Mouse (Mus musculus) hindbrain, embryonic 13.5 days (tissue): ENCODE data around the gene P2rx7. TPM values are rescaled to one million over a fixed set of nuclear protein-coding genes. Genes with fewer than 3 reads are reported as not detected.

Experiments
- ATAC-seq: fragments of 200-750 bp; cut with Nextera tagmentation; 2 replicates; pipeline ENCODE4 v1.8.0; 2017; ENCODE audit warnings: moderate TSS enrichment; ENCODE audit not compliant: low FRiP score
- H3K27ac ChIP-seq: fragments of 300-500 bp; sonication (generic); 2 replicates; pipeline ENCODE4 v1.5.1; 2015; ENCODE audit warnings: inconsistent platforms, mild to moderate bottlenecking, moderate library complexity
- H3K27me3 ChIP-seq: fragments of 300-500 bp; sonication (generic); 2 replicates; pipeline ENCODE4 v1.6.1; 2015; ENCODE audit warnings: mild to moderate bottlenecking, inconsistent platforms
- H3K36me3 ChIP-seq: fragments of 300-500 bp; sonication (generic); 2 replicates; pipeline ENCODE4 v1.6.1; 2015; ENCODE audit warnings: mild to moderate bottlenecking, inconsistent platforms
- H3K4me1 ChIP-seq: fragments of 300-500 bp; sonication (generic); replicated peaks from 2 replicates; pipeline ENCODE4 v1.6.1; 2015; ENCODE audit warnings: inconsistent platforms
- H3K4me2 ChIP-seq: fragments of 300-500 bp; sonication (generic); 2 replicates; pipeline ENCODE4 v1.6.1; 2015; ENCODE audit warnings: inconsistent platforms, mild to moderate bottlenecking, moderate library complexity
- H3K4me3 ChIP-seq: fragments of 300-500 bp; sonication (generic); 2 replicates; pipeline ENCODE4 v1.5.1; 2015; ENCODE audit warnings: mild to moderate bottlenecking, inconsistent platforms
- H3K9ac ChIP-seq: fragments of 300-500 bp; sonication (generic); 2 replicates; pipeline ENCODE4 v1.6.1; 2015; ENCODE audit warnings: mild to moderate bottlenecking, inconsistent platforms
- H3K9me3 ChIP-seq: fragments of 300-500 bp; sonication (generic); 2 replicates; pipeline ENCODE4 v1.6.1; 2016; ENCODE audit warnings: inconsistent platforms
- WGBS: fragments of 180-500 bp; shearing (Covaris S2); methylation state at CpG from one replicate; pipeline ENCODE4 v1.1.7; 2015; 5-methylcytosine and 5-hydroxymethylcytosine counted together
- polyA plus RNA-seq: library from polyadenylated mRNA; unstranded; fragments of >200 nt; fragmentation: Nextera tagmentation; extraction: Ambion mirVana; gene quantifications from 2 replicates; pipeline ENCODE4 v1.2.1, GENCODE M21; 2015

Gene P2rx7
- 5.6 and 6.5 TPM in 2 replicates for polyA plus RNA-seq

GRCm38 (mm10) chr5:122643701-122644100 is at the start of gene P2rx7:
Gene P2rx7 (plus strand): TSS chr5:122643911.
- Histone ChIP-seq H3K9me3 (no peaks in the 10 kb centered on the region), H3K36me3 (no peaks in the 10 kb centered on the region), H3K4me3 (peak within 1 kb of the TSS; percentile 15), H3K4me1 (peaks cover 15% of the 10 kb centered on the region; the same call in 1 of the 2 replicates), H3K4me2 (peak within 1 kb of the TSS; percentile 23), H3K27ac (peak within 1 kb of the TSS; percentile 71), H3K9ac (peak within 1 kb of the TSS; percentile 49; the same call in 1 of the 2 replicates), H3K27me3 (no peaks in the 10 kb centered on the region)
- WGBS, result 60% methylated on average over 12 of the region's 12 CpGs
- ATAC-seq, result no peak

DNA sequence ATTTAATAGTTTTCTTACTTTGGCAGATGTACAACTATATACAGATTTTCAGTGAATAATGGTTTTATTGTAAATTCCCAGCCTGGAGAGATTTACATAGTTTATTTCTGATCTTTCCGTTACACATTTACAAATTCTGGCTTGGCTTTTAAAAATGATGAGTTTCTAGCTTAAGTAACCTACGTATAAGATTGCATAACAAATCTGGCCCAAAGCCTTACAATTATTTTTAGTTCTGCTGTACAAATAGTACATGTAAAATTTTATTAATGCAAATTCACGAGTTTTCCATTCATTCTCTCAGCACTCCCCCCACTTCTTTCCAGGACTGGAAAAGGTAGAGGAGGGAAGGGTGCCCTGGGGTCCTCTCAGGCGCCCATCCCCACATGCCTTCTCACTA is 48.2 kb upstream of the P2rx7 start:
- Histone ChIP-seq H3K36me3 (peaks cover 74% of the 10 kb centered on the region), H3K4me1 (no peaks in the 10 kb centered on the region), H3K4me2 (no peak overlapping the region), H3K4me3 (no peak overlapping the region), H3K9me3 (no peaks in the 10 kb centered on the region), H3K9ac (no peak overlapping the region), H3K27ac (no peak overlapping the region), H3K27me3 (no peaks in the 10 kb centered on the region)
- 94% methylated on average over 4 of the region's 4 CpGs for WGBS
- no peak for ATAC-seq

- H3K27me3 ChIP-seq, result no peaks in the 10 kb centered on the region
- no peak for ATAC-seq
- H3K9me3 ChIP-seq, result no peaks in the 10 kb centered on the region
- H3K4me3 ChIP-seq, result no peak overlapping the region
- no peak overlapping the region for H3K4me2 ChIP-seq
- WGBS, result 85% methylated on average over 11 of the region's 11 CpGs
- H3K4me1 ChIP-seq, result no peaks in the 10 kb centered on the region
- H3K9ac ChIP-seq, result no peak overlapping the region
- H3K27ac ChIP-seq, result no peak overlapping the region
- peaks cover 83% of the 10 kb centered on the region for H3K36me3 ChIP-seq
Measured at GRCm38 (mm10) chr5:122602233-122602632, 41.5 kb upstream of the P2rx7 start.

DNA sequence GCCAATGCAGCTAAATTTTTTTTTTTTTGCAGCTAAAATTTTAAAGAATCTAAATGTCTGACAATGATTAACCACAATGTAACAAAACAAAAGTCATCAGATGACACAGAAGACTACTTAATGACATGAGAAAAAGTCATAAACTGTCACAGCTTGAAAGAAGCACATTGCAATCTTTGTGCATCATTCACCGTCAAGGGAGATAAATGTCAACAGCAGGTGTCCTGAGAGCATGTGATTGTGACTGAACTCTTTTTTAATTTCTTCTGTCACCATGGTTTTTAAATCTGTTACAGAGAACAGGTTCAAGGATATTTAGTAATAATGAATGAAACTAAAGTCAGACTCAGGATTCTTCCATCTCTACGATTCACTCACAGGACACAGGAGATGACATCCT is 38.8 kb upstream of the P2rx7 start:
- H3K36me3 ChIP-seq, result peaks cover 77% of the 10 kb centered on the region
- no peaks in the 10 kb centered on the region for H3K27me3 ChIP-seq
- ATAC-seq, result no peak
- WGBS, result 66% methylated on average over 2 of the region's 2 CpGs
- no peak overlapping the region for H3K4me2 ChIP-seq
- no peak overlapping the region for H3K27ac ChIP-seq
- H3K9ac ChIP-seq, result no peak overlapping the region
- H3K9me3 ChIP-seq, result no peaks in the 10 kb centered on the region
- no peaks in the 10 kb centered on the region for H3K4me1 ChIP-seq
- H3K4me3 ChIP-seq, result no peak overlapping the region

GRCm38 (mm10) chr5:122611651-122612050 is 32.1 kb upstream of the P2rx7 start:
- no peak overlapping the region for H3K4me2 ChIP-seq
- WGBS, result 68% methylated on average over 5 of the region's 5 CpGs
- H3K9ac ChIP-seq, result no peak overlapping the region
- H3K4me3 ChIP-seq, result no peak overlapping the region
- H3K9me3 ChIP-seq, result no peaks in the 10 kb centered on the region
- no peaks in the 10 kb centered on the region for H3K27me3 ChIP-seq
- no peak for ATAC-seq
- H3K36me3 ChIP-seq, result peaks cover 26% of the 10 kb centered on the region
- H3K27ac ChIP-seq, result peak overlapping the region; percentile 30; the same call in 1 of the 2 replicates
- peaks cover 24% of the 10 kb centered on the region for H3K4me1 ChIP-seq

DNA sequence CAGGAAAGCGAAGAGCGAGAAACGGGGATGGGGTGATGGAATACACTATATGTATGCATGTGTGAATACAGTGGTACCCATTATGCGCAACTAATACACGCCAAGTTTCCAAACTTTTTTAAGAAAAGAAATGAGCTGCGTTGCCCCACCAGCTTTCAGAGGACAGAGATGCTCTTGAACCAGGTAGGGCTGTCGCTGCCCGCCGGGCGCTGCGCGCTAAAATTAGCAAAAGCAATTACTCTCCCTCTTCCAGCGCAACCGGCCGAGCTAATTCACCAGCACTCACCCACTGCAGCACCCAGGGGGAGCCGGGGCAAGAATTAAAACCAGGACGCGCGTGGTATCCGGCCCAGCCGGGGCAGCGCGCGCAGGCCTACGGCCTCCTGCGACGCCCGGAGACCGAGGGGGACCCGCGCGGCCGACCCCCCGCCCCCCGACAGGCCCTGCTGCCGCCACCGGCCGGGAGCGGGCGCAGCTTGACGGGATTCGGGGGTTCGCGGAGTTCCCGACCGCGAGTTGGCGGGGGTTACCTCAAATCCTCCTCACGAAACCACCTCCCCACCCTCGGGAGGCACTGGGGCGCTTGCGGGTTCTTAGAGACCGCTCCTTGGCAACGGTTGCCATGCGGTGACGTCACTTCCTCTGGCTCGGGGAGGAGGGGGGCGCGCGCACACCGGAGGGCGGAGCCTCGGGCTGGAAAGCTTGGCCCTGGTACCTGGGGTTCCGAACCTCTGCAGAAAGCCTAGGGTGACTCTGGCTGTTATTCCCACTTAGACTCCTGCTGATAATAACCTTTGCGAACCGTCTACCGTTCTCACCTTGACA is 29.6 kb upstream of the P2rx7 start, which contains the start of gene Ift81:
Gene Ift81 (minus strand): TSS at position 611 of the 825 bp plus-strand sequence.
- H3K27me3 ChIP-seq, result no peaks in the 10 kb centered on the region
- H3K4me1 ChIP-seq, result peaks cover 24% of the 10 kb centered on the region
- H3K4me3 ChIP-seq, result peak within 1 kb of the TSS; percentile 71
- WGBS, result 2% methylated on average over 67 of the region's 67 CpGs
- H3K36me3 ChIP-seq, result peaks cover 9% of the 10 kb centered on the region
- peak within 1 kb of the TSS; percentile 91 for H3K27ac ChIP-seq
- H3K9me3 ChIP-seq, result no peaks in the 10 kb centered on the region
- peak within 1 kb of the TSS; percentile 67 for H3K4me2 ChIP-seq
- H3K9ac ChIP-seq, result peak within 1 kb of the TSS; percentile 94
- peak; percentile 96 for ATAC-seq

DNA sequence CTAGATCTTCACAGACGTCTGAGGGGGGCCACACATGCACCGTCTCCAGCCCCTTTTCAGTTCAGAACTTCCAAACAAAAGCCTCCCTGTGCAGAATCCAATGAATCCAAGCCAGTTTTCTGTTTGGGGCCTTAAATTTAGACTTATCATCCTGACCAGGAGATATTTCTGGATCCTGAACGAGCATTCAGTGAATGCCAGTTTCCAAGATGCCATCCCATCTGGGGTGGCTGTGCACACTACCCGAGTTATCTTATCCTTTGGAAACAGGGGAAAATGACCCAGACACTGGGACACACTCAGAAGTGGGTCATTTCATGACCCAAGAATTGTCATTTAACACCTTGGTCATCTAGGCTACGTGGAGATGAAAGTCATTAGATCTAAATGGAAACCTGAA is 26.0 kb upstream of the P2rx7 start:
- no peak for ATAC-seq
- Histone ChIP-seq H3K4me2 (no peak overlapping the region), H3K9ac (no peak overlapping the region), H3K9me3 (no peaks in the 10 kb centered on the region), H3K27me3 (no peaks in the 10 kb centered on the region), H3K4me3 (no peak overlapping the region), H3K27ac (no peak overlapping the region), H3K36me3 (no peaks in the 10 kb centered on the region), H3K4me1 (peaks cover 21% of the 10 kb centered on the region)
- 82% methylated on average over 5 of the region's 5 CpGs for WGBS

- Histone ChIP-seq H3K9me3 (no peaks in the 10 kb centered on the region), H3K9ac (no peak overlapping the region), H3K4me3 (no peak overlapping the region), H3K4me1 (peaks cover 7% of the 10 kb centered on the region), H3K27ac (no peak overlapping the region), H3K36me3 (no peaks in the 10 kb centered on the region), H3K27me3 (no peaks in the 10 kb centered on the region), H3K4me2 (no peak overlapping the region)
- 87% methylated on average over 9 of the region's 9 CpGs for WGBS
- no peak for ATAC-seq
Measured at GRCm38 (mm10) chr5:122619686-122620296, 23.9 kb upstream of the P2rx7 start.

DNA sequence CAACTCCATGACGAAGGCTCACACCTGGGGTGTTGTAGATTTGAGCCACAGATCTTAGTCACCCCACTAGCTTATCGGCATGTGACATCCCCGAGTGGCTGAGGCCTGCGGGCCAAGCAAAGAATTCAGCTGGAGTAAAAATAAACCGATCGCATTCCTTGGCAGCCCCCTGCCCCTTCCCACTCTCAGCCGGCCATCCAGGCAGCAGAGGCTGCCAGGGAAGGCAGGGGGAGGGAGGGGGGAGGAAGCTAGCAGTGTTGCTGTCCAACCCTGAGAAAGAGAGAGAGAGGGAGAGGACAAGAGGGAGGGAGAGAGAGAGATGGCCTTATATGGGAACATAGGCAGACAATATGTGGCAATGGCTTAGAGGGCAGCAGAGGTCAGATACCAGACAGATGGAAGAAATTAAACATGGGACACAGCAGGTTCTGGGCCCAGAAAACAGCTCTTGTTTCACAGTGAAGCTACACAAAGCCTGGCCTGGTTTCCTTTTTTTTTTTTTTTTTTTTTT is 22.3 kb upstream of the P2rx7 start:
- H3K36me3 ChIP-seq, result no peaks in the 10 kb centered on the region
- no peak overlapping the region for H3K4me2 ChIP-seq
- no peak overlapping the region for H3K4me3 ChIP-seq
- 0 out of 2 replicates have a peak overlapping the region, but pooled peaks have one; percentile 9 for H3K9ac ChIP-seq
- H3K27ac ChIP-seq, result peak overlapping the region; percentile 49
- ATAC-seq, result no peak
- 27% methylated on average over 7 of the region's 7 CpGs for WGBS
- peaks cover 5% of the 10 kb centered on the region for H3K4me1 ChIP-seq
- no peaks in the 10 kb centered on the region for H3K9me3 ChIP-seq
- no peaks in the 10 kb centered on the region for H3K27me3 ChIP-seq

DNA sequence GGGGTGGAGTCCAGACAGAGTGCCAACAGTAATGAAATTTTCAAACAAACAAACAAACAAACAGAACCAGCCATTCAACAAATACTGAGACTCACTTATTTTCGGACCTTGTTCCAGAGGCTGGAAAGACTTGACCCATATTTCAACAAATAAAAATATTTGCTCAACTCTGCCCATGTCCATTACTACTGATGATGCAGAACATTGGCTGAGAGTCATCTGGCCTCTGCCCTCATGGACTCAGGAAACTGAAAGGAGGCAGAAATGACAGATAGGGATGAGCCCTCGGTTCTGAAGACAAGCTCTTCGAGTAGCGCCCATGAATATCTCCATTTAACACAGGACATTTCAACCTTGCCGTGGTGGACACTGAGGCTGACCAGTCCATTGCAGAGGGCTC is 21.2 kb upstream of the P2rx7 start:
- Histone ChIP-seq H3K27me3 (no peaks in the 10 kb centered on the region), H3K9ac (no peak overlapping the region)
- WGBS, result 90% methylated on average over 5 of the region's 5 CpGs

DNA sequence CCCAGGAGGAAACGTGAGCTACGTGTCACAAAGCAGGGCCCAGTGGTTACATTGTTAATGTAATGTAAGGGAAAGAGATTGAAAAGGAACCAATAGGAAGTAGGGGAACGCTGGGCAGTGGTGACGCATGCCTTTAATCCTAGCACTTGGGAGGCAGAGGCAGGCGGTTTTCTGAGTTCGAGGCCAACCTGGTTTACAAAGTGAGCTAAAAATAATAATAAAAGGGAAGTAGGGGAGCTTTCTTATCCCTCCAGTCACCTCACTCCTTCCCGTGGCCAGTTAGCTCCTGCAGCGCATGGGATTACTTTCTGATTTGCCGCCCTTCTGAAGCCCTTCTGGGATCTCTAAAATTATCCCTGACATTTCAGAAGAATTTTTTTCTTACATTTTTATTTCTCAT is 19.9 kb upstream of the P2rx7 start:
- Histone ChIP-seq H3K36me3 (no peaks in the 10 kb centered on the region), H3K27me3 (no peaks in the 10 kb centered on the region), H3K9me3 (no peaks in the 10 kb centered on the region), H3K4me3 (no peak overlapping the region), H3K4me2 (no peak overlapping the region), H3K4me1 (peaks cover 5% of the 10 kb centered on the region), H3K9ac (no peak overlapping the region), H3K27ac (no peak overlapping the region)
- ATAC-seq, result no peak
- 81% methylated on average over 9 of the region's 9 CpGs for WGBS

More for the DNA sequence above, 21.2 kb upstream of the P2rx7 start:
- no peak for ATAC-seq
- Histone ChIP-seq H3K36me3 (no peaks in the 10 kb centered on the region), H3K4me2 (no peak overlapping the region), H3K9me3 (no peaks in the 10 kb centered on the region), H3K4me3 (no peak overlapping the region), H3K27ac (no peak overlapping the region), H3K4me1 (peaks cover 5% of the 10 kb centered on the region)

DNA sequence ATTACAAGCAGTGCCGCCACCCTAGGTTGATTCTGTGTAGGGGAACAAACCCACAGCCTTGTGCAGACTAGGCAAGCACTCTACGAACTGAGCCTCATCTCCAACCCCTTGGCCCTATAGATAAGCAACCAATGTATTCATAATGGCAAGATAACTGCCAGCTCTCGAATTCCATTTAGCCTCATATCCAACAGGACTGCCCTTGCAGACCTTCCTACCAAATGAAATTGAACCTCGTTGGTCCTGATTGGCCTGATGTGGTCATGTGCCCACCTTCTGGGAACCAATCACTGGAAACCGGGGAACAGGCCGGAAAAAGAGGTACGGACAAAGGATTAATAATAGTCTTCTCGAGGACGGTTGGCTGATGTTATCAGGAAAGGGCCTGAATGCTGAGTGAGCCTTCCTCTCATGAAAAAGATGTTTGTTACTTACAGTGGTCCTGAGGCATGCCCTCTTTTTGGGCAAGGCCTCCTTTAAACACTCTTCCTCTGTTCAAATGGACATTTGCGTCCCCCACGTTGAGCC is 18.7 kb upstream of the P2rx7 start:
- Histone ChIP-seq H3K4me2 (no peak overlapping the region), H3K4me3 (no peak overlapping the region), H3K27me3 (no peaks in the 10 kb centered on the region), H3K27ac (no peak overlapping the region), H3K4me1 (peaks cover 5% of the 10 kb centered on the region), H3K9ac (no peak overlapping the region), H3K9me3 (no peaks in the 10 kb centered on the region), H3K36me3 (no peaks in the 10 kb centered on the region)
- 91% methylated on average over 11 of the region's 11 CpGs for WGBS
- no peak for ATAC-seq
